Mouse (Mus musculus) heart, adult 18-20 months (tissue): Measurements from ENCODE around the gene Il25. TPM values are rescaled to one million over a fixed set of nuclear protein-coding genes. Genes with fewer than 3 reads are reported as not detected.
A peak's percentile ranks its signal among the peaks of the same experiment; 100 is the strongest.
"Not testable (repeated sequence)": the region's sequence is repeated elsewhere in the genome, so short reads cannot be mapped to it uniquely, and the experiment has no call there.

ENCODE experiments used
- DNase-seq, 2 experiments: peaks; one replicate each; pipeline ENCODE4 v3.0.0; 2021 to 2022; ENCODE audit warnings: mixed read lengths in 1 of 2
- total RNA-seq, 2 experiments: library from RNA; stranded (reverse); gene quantifications; 2 replicates each; pipeline ENCODE4 v1.2.3; 2021

Gene Il25
- total RNA-seq, 2 experiments from 2014 or later, result not detected

- DNase-seq, result no peak
Measured at GRCm38 (mm10) chr14:54953664-54954206, 21.2 kb downstream of the Il25 start.

GRCm38 (mm10) chr14:54954474-54954873 is 22.0 kb downstream of the Il25 start:
- no peak for DNase-seq

GRCm38 (mm10) chr14:54955481-54955880 is 23.0 kb downstream of the Il25 start:
- no peak for DNase-seq

- DNase-seq, result peak in 1 of 2 experiments; percentile 49
Measured at GRCm38 (mm10) chr14:54956533-54956932, 24.0 kb downstream of the Il25 start.

GRCm38 (mm10) chr14:54958503-54958902 is 26.0 kb downstream of the Il25 start:
- no peak for DNase-seq

GRCm38 (mm10) chr14:54959197-54959596 is 26.7 kb downstream of the Il25 start:
- DNase-seq, result no peak

GRCm38 (mm10) chr14:54959853-54960613 is 27.5 kb downstream of the Il25 start:
- DNase-seq, result peak in 1 of 2 experiments; percentile 51

GRCm38 (mm10) chr14:54960769-54961168 is 28.3 kb downstream of the Il25 start:
- no peak for DNase-seq

- DNase-seq, result peak in 1 of 2 experiments; percentile 31
Measured at GRCm38 (mm10) chr14:54961487-54961886, 29.0 kb downstream of the Il25 start.

GRCm38 (mm10) chr14:54962714-54963113 is 30.2 kb downstream of the Il25 start:
- DNase-seq, result no peak

- no peak for DNase-seq
Measured at GRCm38 (mm10) chr14:54963727-54964126, 31.2 kb downstream of the Il25 start.

- no peak for DNase-seq
Measured at GRCm38 (mm10) chr14:54965044-54965443, 32.5 kb downstream of the Il25 start.

- no peak for DNase-seq
Measured at GRCm38 (mm10) chr14:54965631-54966030, 33.1 kb downstream of the Il25 start.

GRCm38 (mm10) chr14:54966320-54966977 is 34.0 kb downstream of the Il25 start, which contains the start of gene Myh6:
Myh6 (minus strand) TSS chr14:54966927.
- DNase-seq, result peak; percentile 79 to 87

- peak; percentile 60 to 74 for DNase-seq
Measured at GRCm38 (mm10) chr14:54967874-54968273, 35.4 kb downstream of the Il25 start.

GRCm38 (mm10) chr14:54968344-54968743 is 35.8 kb downstream of the Il25 start:
- peak; percentile 79 to 90 for DNase-seq

- not testable (repeated sequence) for DNase-seq
Measured at GRCm38 (mm10) chr14:54972786-54973185, 40.3 kb downstream of the Il25 start.

GRCm38 (mm10) chr14:54974068-54974791 is 41.7 kb downstream of the Il25 start:
- no peak for DNase-seq

GRCm38 (mm10) chr14:54976633-54977032 is 44.1 kb downstream of the Il25 start, which contains the start of gene Gm17428:
Gm17428 (plus strand) TSS chr14:54976933.
- DNase-seq, result no peak

GRCm38 (mm10) chr14:54978664-54979063 is 46.2 kb downstream of the Il25 start:
- no peak for DNase-seq

GRCm38 (mm10) chr14:54981934-54982333 is 49.4 kb downstream of the Il25 start:
- DNase-seq, result no peak
